Mouse (Mus musculus) brain, embryonic 18.5 days (tissue): Measurements from ENCODE around the gene Rara.

ENCODE experiments used
- DNase-seq: peaks from one replicate; pipeline ENCODE4 v3.0.0-alpha.2; 2012; ENCODE audit warnings: low read depth, low spot score

Rara gene

DNA sequence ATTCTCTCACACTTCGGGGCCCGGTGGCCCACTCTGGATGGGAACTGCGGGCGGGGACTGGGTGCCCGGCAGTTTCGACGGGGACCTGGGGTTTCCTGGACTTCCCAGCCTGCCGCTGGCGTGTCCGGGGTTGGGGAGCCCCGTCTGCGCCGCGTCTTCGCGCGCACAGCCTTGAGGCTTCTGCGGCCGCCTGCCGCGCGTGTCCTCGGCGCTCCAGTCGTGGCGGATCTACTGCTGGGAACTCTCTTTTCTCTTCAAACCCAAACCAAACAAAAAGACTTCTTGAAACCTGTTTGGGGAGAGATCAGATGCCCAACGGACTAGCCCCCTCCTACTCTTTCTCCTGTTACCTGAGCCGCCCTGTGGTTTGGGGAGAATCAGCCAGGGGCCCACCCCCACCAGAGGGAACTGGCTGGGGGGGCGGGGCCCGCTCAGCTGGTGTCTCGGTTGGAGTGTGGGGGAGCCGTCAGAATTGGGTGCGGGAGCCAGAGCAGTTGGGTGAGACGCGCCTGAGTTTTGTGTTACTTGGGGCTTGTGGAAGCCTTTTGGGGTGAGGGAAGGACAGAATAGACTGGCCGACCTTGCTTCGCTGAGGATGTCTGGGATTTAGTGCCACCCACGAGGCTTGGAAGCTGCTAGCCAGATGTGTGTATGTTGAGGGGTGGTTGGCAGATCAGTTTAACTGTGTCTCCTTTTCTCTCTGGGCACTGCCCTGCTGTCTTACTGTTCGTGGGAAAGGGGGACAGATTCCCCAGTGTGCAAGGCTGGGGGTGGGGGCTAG, 10.5 kb downstream of the Rara start:
- DNase-seq = no peak

DNA sequence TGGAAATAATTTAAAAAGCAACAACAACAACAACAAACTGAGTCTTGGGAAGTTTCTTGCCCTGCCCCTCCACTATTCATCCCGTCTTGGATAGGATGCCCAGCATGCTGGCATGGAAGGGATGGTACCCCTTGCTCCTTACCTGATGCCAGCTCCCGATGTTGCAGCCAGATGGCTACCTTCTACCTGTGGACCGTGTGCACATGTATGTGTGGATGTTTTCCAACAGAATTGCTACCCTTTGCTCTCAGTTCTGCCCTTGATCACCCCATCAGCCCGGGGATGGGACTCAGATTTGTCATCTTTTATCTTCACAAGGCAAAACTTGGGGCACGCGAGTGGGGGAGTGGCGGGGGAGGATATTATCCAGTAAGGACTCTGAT, 11.1 kb downstream of the Rara start:
- no peak for DNase-seq

DNA sequence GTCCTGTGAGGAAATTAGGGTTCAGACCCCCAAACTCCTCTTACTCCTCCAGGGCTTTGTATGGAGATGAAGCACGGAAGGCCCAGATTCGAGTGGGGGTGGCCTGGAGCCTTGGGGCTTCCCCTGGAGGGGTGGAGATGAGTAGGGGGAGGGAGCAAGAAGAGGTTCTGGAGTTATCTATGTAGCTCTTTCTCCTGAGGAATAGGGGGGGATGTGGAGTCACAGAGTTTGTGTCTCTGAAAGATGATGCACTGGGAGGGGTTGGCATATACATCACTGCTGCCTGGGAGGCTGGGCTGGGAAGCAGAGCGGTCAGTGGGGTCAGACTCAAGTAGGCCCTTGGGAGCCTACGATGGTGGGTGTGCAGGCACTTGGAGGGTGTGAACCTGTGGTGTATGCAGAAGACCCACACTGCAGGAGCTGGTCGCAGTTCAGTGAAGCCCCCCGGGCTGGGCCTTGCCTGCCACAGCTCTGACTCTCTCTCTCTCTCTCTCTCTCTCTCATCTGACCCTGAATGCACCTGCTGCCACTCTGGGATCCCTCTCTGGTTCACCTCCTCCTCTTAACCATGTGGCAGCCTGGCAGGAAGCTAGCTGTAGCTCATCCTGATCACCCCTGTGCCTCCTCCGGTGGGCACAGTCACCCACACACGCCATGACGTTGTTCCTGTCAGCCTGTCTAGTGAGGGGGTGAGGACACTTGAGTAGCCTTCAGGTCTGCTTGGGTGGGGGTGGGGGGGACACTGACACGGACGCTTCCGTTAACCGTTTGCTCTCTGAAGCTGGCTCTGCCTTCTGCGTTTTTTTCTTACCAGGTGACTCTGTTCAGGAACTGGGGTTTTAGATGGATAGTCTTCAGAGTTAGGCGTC, 11.7 kb downstream of the Rara start:
- no peak for DNase-seq

DNA sequence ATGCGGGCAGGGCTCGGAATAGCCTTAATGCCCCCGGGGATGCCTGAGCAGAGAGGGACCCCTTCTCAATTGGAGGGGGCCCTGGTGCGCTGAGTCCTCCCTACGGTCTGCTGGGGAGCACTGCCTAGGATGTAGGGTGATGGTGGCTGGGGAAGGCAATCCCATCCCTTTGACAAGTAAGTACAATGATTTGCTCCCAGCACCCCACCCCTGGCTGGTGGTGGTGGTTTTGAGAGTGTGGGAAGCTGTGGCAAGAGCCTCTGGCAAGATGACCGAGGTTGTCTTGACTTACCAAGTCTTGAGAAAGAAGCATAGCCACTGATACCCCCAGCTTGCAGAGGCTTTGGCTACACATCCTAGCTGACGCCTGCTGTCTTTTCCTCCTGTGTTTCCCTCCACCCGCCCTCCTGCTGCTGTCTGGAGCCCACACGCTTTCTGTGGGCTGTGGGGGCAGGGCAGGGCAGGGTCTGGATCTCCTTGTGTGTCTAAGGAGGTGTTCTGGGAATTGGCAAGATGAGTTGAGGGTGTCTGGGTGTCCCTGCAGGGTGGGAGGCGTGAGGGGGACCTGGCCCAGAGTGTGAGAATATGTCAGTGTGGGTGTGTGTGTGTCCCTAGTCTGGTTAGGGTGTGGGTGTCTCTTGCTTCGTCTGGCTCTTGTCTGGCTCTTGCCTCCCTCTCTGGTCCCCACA, 12.5 kb downstream of the Rara start:
- no peak for DNase-seq

DNA sequence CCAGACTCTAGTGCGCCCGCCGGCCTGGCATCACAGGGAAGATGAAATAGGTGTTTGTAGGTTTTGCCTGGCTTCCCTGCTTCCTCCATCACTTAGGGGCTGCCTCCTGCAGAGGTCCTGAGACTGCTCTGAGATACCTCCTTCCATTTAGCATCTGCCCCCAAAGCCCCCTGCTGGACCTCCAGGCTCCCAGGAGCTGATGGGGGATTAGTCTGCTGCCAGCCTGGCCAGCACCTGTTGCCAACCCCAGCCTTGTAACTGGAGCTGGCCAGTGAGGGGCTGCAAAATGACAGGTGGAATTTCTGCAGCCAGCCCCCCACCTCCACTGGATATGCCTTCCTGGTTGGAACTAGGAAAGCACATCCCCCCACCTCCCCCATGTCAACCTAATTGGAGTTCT, 13.2 kb downstream of the Rara start:
- no peak for DNase-seq

DNA sequence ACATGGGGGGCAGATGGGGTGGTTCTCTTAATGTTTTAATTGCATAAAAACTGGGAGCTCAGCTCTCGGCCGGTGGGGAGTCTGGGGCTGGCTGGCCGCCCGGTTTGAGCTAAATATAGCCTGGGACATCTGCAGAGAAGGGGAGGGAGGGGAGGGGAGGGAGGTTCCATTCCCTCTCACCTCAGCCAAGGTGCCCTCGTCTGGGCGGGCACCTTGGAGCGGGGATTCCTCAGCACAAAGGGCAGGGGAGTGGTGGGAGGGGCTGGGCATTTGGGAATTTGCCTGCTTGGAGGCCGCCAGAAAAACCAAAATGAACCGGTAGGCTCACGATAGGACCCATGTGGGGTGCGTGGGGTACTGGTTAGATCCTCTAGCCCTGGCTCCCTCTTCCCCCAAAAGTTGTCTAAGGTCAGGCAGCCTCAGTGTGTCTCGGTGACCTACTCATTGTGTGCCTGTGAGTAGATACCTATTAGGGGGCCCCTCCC, 13.8 kb downstream of the Rara start:
- DNase-seq = no peak

DNA sequence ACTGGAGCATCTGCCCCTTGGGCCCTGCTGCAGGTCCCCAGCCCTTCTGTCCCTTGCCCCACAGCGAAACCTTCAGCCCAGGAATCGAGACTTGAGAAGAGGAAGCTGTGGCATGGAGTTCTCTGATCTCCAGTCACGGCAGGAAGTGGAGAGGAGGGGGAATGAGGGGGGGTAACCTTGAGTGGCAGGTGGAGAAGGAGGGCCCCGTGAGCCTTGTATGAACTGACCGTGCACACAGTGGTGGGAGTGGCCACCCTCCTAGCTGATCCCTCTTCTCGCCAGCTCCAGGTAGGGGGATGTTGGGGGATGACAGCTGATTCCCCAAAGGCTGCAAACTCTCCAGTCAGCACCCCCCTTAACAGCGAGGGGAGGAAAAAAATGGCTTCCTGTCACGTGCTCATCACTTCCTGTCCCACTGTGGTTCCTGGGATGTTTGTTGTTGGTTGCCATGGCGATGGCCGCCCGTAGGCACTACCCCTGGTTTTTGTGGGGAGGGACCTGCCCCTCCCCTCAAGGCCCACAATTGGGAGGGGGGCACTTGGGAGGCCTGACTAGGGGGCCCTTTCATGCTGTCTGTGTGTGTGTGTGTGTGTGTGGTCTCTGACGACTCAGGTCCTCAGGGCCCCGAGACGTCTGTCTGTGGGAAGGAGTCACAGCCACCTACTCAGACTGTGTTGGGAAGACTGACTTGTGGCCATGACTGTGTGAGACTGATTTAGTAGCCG, 14.4 kb downstream of the Rara start:
- no peak for DNase-seq

DNA sequence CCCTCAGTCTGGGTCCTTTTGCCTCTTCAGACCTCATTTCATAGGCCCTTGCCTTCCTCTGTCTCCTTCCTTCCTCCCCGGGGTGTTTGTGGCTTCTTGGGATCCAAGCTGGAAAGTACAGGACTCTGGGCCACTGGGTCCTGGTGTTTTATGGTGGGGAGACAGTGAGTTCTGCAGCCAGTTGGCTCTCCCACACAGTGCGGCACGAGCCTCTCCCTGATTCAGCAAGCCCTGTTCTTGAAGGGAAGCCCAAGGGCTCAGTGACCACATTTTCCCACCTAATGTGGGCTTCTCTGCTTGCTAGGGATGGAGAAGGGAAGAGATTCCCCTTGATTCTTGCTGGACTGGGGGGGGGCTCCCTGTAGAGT, 14.9 kb downstream of the Rara start:
- DNase-seq = no peak

DNA sequence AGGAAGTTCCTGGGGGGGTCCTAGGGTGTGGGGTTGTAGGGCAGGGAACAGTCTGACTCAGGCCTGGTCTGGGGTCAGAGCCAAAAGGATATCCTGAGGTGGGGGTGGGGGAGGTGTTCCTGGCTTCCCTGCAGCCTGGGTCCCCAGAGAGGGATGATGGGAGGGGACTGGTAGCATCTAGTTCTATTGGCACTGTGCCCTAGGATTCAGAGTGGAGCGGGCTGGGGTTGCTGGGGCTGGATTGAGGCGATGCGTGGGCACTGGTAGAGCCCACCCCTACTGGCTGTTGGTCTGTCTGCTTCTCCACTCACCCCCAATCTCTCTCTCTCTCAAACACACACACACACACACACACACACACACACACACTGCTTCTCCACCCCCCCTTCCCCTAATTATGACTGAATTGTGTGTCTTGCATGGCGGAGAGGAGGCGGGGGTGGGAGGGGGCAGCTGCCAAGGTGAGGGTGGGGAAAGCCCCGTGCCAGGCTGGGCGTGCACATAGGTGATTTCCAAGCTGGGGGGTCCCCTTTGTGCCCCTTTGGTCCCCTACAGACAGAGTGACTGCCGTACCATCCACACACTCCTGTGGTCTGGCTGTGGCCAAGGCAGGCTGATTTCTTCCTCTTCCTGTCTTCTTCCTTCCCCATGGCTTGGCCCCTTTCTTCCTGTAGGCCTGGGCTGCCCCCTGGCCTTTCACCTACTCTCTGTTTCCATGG, 15.5 kb downstream of the Rara start:
- no peak for DNase-seq

DNA sequence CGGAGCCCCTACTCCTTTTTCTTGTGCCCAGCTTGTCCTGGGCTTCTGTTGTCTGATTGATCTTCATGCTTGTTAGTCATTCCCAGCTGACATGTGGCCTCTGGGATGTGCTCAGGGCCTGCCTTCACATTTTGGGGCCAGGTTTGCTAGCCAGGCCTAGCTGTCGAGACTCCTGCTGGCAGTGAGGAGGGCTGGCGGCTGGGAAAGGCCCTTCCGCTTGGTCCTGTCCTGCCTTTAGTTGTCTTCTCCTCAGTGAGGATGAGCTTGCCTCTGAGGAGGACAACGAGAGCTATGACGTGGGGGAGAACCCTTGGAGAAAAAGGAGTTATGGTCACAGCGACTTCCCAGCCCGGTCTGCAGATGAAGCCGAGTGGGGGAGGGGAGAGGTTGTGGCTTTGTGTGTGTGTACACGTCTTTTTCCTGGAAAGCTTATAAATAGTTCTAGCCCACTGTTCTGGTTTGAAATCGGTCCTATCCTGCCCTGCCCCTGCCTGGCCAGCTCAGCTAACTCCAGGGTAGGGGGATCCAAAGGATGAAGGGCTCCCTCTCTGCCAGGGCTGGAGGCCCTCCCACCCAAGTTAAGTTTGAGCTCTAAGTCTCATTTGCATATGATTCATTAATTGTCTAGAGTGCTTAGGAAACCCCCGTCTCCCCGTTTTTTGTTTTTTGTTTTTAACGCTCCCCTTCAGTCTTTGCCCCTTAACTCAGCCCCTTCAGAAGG, 16.3 kb downstream of the Rara start:
- no peak for DNase-seq

DNA sequence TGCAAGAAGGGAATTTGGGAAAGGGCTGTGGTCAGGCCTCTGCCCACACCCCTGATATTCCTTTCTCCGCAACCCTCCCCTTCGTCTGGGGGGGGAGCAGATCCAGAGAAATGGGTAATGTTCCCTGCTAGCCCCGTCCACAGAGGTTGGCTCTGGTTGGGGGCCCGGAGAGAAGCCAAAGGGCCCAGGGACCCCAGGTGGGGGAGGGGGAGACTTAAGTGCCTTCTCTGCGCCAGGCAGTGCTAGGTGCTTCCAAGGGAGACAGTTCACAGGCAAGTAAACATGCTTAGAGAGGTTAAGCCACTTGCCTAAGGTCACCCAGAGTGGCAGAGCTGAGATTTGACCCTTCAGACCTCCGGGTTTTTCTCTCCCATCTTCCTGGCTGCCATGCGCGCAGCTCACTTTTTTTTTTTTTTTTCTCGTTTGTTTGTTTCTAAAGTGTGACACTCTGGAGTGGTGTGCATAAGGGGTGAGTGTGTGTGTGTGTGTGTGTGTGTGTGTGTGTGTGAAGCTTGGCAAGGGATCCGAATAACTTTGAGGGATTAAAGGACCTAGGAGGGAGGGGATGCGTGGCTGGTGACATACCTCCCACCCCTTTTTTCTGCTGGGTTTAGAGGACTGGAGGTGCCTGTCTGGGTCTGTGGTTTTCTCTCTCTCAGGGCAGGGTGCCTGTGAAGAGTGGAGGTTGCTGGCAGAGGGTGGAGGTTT, 17.4 kb downstream of the Rara start:
- no peak for DNase-seq

DNA sequence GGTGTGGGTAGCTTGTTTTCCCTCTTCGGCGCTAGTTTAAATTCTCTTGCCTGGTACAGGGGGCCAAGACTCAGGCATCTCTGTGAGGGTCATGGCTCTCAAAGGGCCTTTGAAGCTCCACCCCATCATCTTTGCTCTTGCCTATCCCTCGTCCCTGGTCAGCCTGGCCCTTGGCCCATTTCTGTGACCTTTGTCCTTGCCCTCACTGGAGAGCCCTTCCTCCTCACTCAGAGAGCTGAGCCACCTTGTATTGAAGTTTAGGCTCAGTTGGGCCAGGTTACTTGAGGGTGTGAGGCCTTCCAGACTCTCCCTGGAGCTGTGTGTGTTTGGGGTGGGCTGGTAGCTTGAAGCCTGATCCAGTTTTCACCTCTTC, 18.0 kb downstream of the Rara start:
- no peak for DNase-seq

DNA sequence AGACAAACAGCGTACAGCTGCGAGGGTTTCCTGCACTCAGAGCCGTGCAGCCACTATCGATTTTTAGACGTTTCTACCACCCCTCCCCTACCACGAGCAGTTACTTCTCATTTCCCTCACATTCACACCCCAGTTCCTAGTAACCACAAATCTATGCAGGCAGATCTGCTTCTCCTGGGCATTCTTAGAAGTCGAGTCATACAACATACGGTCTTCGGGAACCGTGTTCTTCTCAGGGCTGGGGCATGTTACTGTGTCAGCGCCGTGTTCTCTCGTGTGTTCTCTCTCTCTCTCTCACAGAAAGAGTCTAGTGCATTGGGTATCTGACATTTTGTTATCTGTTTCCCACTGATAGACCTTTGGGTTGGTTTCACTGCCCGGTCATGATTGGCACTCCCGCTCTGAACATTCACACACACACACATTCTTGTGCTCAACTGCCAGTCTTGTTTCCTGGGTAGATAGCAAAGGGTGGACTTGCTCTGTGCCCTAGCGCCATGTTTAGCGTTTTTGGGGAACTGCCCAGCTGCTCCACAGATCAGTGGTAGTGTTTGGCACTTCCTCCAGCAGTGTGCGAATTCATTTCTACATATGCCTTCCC, 20.5 kb downstream of the Rara start:
- DNase-seq = no peak

DNA sequence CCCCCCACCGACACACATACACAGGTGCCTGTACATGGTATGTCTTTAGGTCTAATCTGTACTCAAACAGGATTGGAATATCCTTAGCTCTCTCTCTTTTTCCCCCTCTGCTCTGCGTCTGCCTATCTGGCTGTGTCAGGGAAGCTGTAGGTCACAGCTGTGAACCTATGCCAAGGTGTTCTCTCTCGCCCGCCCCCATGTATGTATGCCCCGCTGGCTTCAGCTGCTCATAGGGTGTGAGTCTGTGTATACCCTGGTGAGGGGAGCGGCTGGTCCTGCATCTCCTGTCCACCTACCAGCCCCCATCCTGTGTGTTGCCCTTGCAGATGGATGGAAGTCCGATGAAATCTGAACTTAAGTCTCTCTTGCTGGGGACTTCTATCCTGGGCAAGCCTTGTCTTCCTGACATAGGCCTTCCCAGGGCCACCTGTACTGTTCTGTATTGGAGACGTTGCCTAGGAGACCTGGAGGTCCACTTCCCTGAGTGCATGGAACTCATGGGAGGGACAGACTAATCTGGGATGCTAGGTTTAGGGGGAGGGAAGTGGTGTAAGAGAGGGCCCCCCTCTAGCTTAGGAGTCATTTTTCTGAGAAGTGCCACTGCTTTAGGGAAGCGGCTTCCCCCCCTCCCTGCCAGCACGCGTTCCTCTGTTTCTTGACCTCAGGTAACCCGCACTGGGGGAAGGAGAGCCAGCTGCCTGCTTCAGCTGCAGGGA, 21.8 kb downstream of the Rara start:
- no peak for DNase-seq

DNA sequence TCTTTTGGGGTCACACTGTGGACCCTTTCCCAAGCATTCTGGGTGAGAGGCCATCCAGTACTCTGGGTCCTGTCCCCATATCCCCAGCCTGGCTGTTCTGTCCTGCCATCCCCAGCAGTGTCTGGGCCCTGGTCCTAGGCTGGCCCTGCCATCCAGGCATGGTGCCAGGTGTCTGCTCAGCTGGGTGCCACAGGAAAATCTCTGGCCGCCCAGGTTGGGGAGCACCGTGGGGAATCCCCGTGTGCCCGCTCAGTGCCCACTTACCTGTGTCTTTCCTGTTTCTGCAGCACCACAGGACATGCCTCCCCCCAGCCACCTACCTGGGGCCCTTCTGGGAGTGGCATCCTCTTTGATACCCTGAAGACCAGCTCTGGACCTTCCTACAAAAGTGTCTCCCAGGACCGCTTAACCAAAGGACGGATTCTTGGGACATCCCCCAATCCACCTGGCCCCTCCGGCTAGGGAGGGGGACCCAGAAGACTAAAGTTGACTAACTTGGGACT, 22.4 kb downstream of the Rara start:
- DNase-seq = no peak

DNA sequence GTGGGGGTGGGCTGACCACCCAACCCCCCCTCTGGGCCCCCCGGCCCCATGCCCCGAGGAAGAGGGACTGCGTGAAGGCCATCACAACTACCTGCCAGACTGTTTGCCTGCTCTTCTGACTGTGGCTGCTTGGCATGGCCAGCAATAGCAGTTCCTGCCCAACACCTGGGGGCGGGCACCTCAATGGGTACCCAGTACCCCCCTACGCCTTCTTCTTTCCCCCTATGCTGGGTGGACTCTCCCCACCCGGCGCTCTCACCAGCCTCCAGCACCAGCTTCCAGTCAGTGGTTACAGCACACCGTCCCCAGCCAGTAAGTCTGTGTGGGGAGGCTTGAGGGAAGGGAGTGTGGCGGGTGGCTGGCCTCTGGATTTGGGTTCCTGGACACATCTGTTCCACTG, 22.9 kb downstream of the Rara start:
- DNase-seq = no peak

DNA sequence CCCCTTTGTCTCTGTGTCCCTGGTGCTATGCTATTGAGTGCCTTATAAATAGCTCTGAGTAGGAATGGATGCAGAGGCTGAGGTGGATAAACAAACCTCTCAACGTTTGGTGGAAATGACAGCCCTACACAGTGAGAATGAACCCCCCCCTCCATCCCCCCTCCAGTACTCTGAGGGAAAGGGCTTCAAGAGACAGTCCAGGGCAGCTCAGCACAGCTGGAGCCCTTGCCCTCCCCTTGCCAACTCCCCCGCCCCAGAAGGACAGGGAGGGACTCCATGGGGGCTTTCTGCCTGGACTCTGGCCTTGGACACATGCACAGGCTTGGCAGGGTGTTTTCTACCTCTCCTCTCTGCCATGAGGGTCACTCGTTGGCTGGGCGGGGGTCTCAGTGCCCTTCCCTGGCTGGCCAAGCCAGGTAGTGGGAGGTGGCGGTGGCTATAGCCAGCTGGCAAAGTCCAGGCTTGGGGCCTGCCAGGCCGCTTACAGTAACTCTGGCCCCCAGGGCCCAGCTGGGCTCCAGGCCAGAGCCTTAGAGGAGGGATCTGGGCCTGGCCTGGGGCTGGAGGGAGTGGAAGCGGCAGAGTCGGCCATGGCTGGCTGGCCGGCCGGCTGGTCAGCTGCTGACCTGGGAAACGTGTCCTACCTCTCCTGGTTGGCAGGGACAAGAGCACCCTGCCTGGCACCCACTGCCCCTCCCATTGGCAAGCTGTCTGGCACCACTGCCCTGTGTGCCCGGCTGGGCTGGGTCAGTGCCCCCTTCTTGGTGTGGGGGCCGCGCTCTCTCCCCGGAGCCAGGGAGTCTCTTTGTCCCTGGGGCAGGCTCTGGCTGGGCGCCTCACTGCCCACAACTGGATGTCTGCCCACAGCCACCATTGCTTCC, 23.6 kb downstream of the Rara start:
- no peak for DNase-seq

DNA sequence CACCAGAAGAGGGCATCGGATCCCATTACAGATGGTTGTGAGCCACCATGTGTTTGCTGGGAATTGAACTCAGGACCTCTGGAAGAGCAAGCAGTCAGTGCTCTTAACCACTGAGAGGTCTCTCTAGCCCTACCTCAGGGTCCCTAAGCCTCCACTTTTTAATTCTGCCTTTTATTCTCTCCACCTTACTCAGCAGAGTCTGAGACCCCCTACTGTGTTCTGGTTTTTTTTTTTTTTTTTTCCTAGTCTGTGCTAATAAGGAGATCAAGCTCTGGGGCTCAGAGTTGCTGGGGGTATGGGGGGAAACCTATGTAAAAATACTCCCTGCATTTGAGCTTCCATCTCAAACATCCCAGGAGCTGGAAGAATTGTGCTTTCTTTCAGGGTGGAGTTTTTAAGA, 24.5 kb downstream of the Rara start:
- DNase-seq = no peak
